Mouse (Mus musculus) stomach, postnatal 0 days (tissue): Measurements from ENCODE around the gene Med22.

ENCODE experiments used
- CTCF ChIP-seq: IDR thresholded peaks from 2 replicates; pipeline ENCODE4 v1.5.1; 2016; ENCODE audit warnings: antibody characterized with exemption, low read depth, mild to moderate bottlenecking, moderate library complexity
- EP300 ChIP-seq: optimal IDR thresholded peaks from 2 replicates; pipeline ENCODE3; 2016; ENCODE audit warnings: antibody characterized with exemption

DNA sequence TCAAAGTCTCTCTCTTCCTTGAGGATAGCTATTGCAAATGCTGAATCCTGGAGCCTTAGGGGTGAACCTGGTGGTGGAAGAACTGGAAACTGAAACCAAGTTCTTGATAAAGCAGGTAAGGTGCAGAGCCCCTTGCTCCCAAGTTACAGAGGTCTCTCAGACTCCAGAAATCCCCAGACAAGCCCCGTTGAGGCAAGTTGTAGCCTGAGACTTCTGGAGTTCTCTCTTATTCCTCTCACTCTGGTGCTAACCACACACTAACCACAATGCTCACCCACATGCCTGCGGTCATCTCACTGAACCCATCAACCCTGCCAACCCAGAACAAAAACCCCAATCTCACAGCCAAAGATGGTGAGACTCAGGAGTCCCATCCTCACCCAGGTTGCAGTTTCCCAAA lies 24.8 kb upstream of the Med22 start:
- no peak for TF ChIP-seq CTCF
- no peak for TF ChIP-seq EP300
